Mouse (Mus musculus) heart, embryonic 14.5 days (tissue): ENCODE measurements around the gene Opcml. TPM values are rescaled to one million over a fixed set of nuclear protein-coding genes. Genes with fewer than 3 reads are reported as not detected.

Experiments used
- ATAC-seq: fragments of 200-750 bp; cut with Nextera tagmentation; 2 replicates; pipeline ENCODE4 v1.8.0; 2017; ENCODE audit warnings: low read depth, moderate TSS enrichment; ENCODE audit not compliant: insufficient number of reproducible peaks, insufficient read depth, low FRiP score
- H3K27ac ChIP-seq, 2 experiments: fragments of 200-500 bp in 1 of 2; fragments of 300-500 bp in 1 of 2; sonication (generic) in 1 of 2; replicated peaks in 1 of 2; 2 replicates each; pipeline ENCODE4 v1.5.1; 2012 to 2014; ENCODE audit warnings: low read depth in 2 of 2, low read length in 2 of 2, control low read depth in 1 of 2, mild to moderate bottlenecking in 1 of 2, mixed read lengths in 1 of 2; ENCODE audit not compliant: control insufficient read depth in 1 of 2, insufficient read depth in 1 of 2
- H3K27me3 ChIP-seq: fragments of 300-500 bp; sonication (generic); 2 replicates; pipeline ENCODE4 v1.6.1; 2014; ENCODE audit warnings: mild to moderate bottlenecking, low read length, control low read depth; ENCODE audit not compliant: control insufficient read depth, insufficient read depth
- H3K36me3 ChIP-seq: fragments of 300-500 bp; sonication (generic); 2 replicates; pipeline ENCODE4 v1.6.1; 2014; ENCODE audit warnings: mild to moderate bottlenecking, control low read depth, low read length, mixed read lengths; ENCODE audit not compliant: control insufficient read depth, insufficient read depth
- H3K4me1 ChIP-seq, 2 experiments: fragments of 200-500 bp in 1 of 2; fragments of 300-500 bp in 1 of 2; sonication (generic) in 1 of 2; 2 replicates each; pipeline ENCODE4 v1.6.1; 2012 to 2014; ENCODE audit warnings: low read length in 2 of 2, control low read depth in 1 of 2, mixed read lengths in 1 of 2; ENCODE audit not compliant: control insufficient read depth in 2 of 2, insufficient read depth in 2 of 2
- H3K4me2 ChIP-seq: fragments of 300-500 bp; sonication (generic); 2 replicates; pipeline ENCODE4 v1.6.1; 2014; ENCODE audit warnings: mild to moderate bottlenecking, low read length
- H3K4me3 ChIP-seq, 2 experiments: fragments of 200-500 bp in 1 of 2; fragments of 300-500 bp in 1 of 2; sonication (generic) in 1 of 2; 2 replicates each; pipeline ENCODE4 v1.5.1; 2012 to 2014; ENCODE audit warnings: low read length in 2 of 2, mild to moderate bottlenecking in 2 of 2, control low read depth in 1 of 2, low read depth in 1 of 2, moderate library complexity in 1 of 2; ENCODE audit not compliant: control insufficient read depth in 1 of 2, insufficient read depth in 1 of 2
- H3K9ac ChIP-seq: fragments of 300-500 bp; sonication (generic); 2 replicates; pipeline ENCODE4 v1.6.1; 2014; ENCODE audit warnings: mild to moderate bottlenecking, low read length
- H3K9me3 ChIP-seq: fragments of 300-500 bp; sonication (generic); 2 replicates; pipeline ENCODE4 v1.6.1; 2016; ENCODE audit warnings: low read length, control low read depth; ENCODE audit not compliant: control insufficient read depth
- WGBS: fragments of 180-500 bp; shearing (Covaris S2); extraction: QIAGEN DNeasy Blood & Tissue Kit; methylation state at CpG from one replicate; pipeline ENCODE4 v1.1.7; 2014; 5-methylcytosine and 5-hydroxymethylcytosine counted together
- polyA plus RNA-seq: library from polyadenylated mRNA; unstranded; fragments of >200 nt; fragmentation: Nextera tagmentation; extraction: Ambion mirVana; gene quantifications from 2 replicates; pipeline ENCODE4 v1.2.1, GENCODE M21; 2014

Gene Opcml
- polyA plus RNA-seq, 1 experiment from 2014 or later = 1.6 TPM

- no peaks in the 10 kb centered on the region for H3K4me1 ChIP-seq
- ATAC-seq = no peak
Measured at GRCm38 (mm10) chr9:28197061-28197460, 406.5 kb downstream of the Opcml start.

GRCm38 (mm10) chr9:28197631-28198030 lies 407.1 kb downstream of the Opcml start:
- 29% methylated on average over 3 of the region's 3 CpGs for WGBS
- Histone ChIP-seq H3K4me2 (no peak overlapping the region), H3K4me1 (no peaks in the 10 kb centered on the region), H3K27ac (no peak overlapping the region), H3K27me3 (no peaks in the 10 kb centered on the region), H3K9ac (no peak overlapping the region), H3K36me3 (no peaks in the 10 kb centered on the region), H3K4me3 (no peak overlapping the region), H3K9me3 (no peaks in the 10 kb centered on the region)
- ATAC-seq = no peak

More at GRCm38 (mm10) chr9:28197061-28197460, 406.5 kb downstream of the Opcml start:
- Histone ChIP-seq H3K9me3 (no peaks in the 10 kb centered on the region), H3K4me3 (no peak overlapping the region), H3K9ac (no peak overlapping the region), H3K27me3 (no peaks in the 10 kb centered on the region), H3K4me2 (no peak overlapping the region), H3K27ac (no peak overlapping the region), H3K36me3 (no peaks in the 10 kb centered on the region)
- WGBS = 46% methylated on average over 2 of the region's 2 CpGs

GRCm38 (mm10) chr9:28198106-28198694 lies 407.6 kb downstream of the Opcml start:
- no peak overlapping the region for H3K4me3 ChIP-seq
- H3K9me3 ChIP-seq = no peaks in the 10 kb centered on the region
- no peak overlapping the region for H3K4me2 ChIP-seq
- WGBS = 61% methylated on average over 5 of the region's 5 CpGs
- H3K4me1 ChIP-seq = no peaks in the 10 kb centered on the region
- H3K27ac ChIP-seq = no peak overlapping the region
- no peak overlapping the region for H3K9ac ChIP-seq
- no peaks in the 10 kb centered on the region for H3K36me3 ChIP-seq
- no peak for ATAC-seq
- H3K27me3 ChIP-seq = no peaks in the 10 kb centered on the region

- Histone ChIP-seq H3K4me1 (no peaks in the 10 kb centered on the region), H3K36me3 (no peaks in the 10 kb centered on the region), H3K9me3 (0 out of 2 replicates have a peak, but pooled peaks cover 3% of the 10 kb centered on the region), H3K9ac (no peak overlapping the region), H3K4me2 (no peak overlapping the region), H3K4me3 (no peak overlapping the region), H3K27ac (no peak overlapping the region), H3K27me3 (no peaks in the 10 kb centered on the region)
- 53% methylated on average over 3 of the region's 3 CpGs for WGBS
- no peak for ATAC-seq
Measured at GRCm38 (mm10) chr9:28207441-28207840, 416.9 kb downstream of the Opcml start.

- Histone ChIP-seq H3K36me3 (no peaks in the 10 kb centered on the region), H3K27ac (no peak overlapping the region), H3K9me3 (0 out of 2 replicates have a peak, but pooled peaks cover 3% of the 10 kb centered on the region), H3K27me3 (no peaks in the 10 kb centered on the region), H3K4me3 (no peak overlapping the region), H3K4me2 (no peak overlapping the region), H3K4me1 (no peaks in the 10 kb centered on the region), H3K9ac (no peak overlapping the region)
- WGBS = 71% methylated on average over 1 of the region's 1 CpGs
- no peak for ATAC-seq
Measured at GRCm38 (mm10) chr9:28208696-28209095, 418.1 kb downstream of the Opcml start.

- no peak overlapping the region for H3K4me2 ChIP-seq
Measured at GRCm38 (mm10) chr9:28211877-28212276, 421.3 kb downstream of the Opcml start.

GRCm38 (mm10) chr9:28213893-28214292 lies 423.3 kb downstream of the Opcml start:
- no peak overlapping the region for H3K27ac ChIP-seq
- H3K4me1 ChIP-seq = no peaks in the 10 kb centered on the region
- no peak overlapping the region for H3K4me2 ChIP-seq
- ATAC-seq = no peak
- no peaks in the 10 kb centered on the region for H3K27me3 ChIP-seq
- no peaks in the 10 kb centered on the region for H3K9me3 ChIP-seq
- H3K36me3 ChIP-seq = no peaks in the 10 kb centered on the region
- H3K4me3 ChIP-seq = no peak overlapping the region
- WGBS = 67% methylated on average over 4 of the region's 4 CpGs
- H3K9ac ChIP-seq = no peak overlapping the region

More at GRCm38 (mm10) chr9:28211877-28212276, 421.3 kb downstream of the Opcml start:
- WGBS = 77% methylated on average over 1 of the region's 1 CpGs
- no peaks in the 10 kb centered on the region for H3K36me3 ChIP-seq
- no peaks in the 10 kb centered on the region for H3K4me1 ChIP-seq
- no peak overlapping the region for H3K4me3 ChIP-seq
- no peak overlapping the region for H3K9ac ChIP-seq
- no peaks in the 10 kb centered on the region for H3K27me3 ChIP-seq
- no peak overlapping the region for H3K27ac ChIP-seq
- no peak for ATAC-seq
- no peaks in the 10 kb centered on the region for H3K9me3 ChIP-seq
